Mouse (Mus musculus): ENCODE measurements around the gene Diexf. TPM values are rescaled to one million over a fixed set of nuclear protein-coding genes. Genes with fewer than 3 reads are reported as not detected.
A peak's percentile ranks its signal among the peaks of the same experiment; 100 is the strongest.

Gene Diexf
- polyA plus RNA-seq, 1 experiment from 2014 or later, result 4.0 TPM

DNA sequence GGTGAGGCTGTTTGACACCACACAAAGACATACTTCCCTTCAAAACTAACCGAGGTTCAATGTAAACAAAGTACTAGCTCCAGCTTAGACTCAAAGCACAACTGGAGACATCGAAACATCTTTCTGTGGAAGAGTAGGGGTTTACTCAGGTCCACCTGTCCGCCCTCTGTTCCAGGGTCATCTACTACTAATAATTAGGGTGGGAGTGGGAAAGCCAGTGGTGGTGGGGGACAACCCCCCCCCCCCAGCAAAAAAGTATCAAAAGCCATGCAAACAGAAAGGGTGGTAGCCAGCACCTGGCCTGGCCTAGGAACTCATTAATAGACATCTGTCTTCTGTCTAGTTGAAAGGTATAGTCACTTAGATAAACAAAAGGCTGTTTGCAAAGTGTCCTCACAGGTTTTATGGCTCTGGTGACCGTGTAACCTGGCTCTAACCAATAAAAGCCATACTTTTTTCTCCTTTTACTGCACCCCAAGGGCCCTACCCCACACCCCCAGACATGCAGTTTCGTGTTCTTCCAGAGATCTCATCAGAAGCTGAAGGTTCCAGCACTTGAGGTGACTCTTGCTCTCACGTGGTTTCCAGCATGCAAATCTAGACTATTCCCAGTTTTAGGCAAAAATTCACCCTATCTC, 1.4 kb upstream of the Diexf start:
- no peak for TF ChIP-seq CTCF (IDR thresholded peaks at IDR 0.05; ENCODE audit: low read depth)

GRCm38 (mm10) chr1:193130839-193131238, 767 bp upstream of the Diexf start:
- no peaks in the 10 kb centered on the region for H3K4me1 ChIP-seq (replicated peaks; ENCODE audit: insufficient read depth, low read length)
- H3K9ac ChIP-seq (ENCODE audit: low read depth, low read length), result no peak overlapping the region
- peak overlapping the region; percentile 59 for H3K4me2 ChIP-seq (ENCODE audit: low read length)
- DNase-seq (ENCODE audit: low spot score) (no peak), ATAC-seq (replicated peaks; ENCODE audit: low FRiP score, low read depth) (no peak)
- H3K36me3 ChIP-seq (ENCODE audit: insufficient read depth, low read length), result no peaks in the 10 kb centered on the region
- no peaks in the 10 kb centered on the region for H3K9me3 ChIP-seq (replicated peaks; ENCODE audit: low read length)
- peak overlapping the region; percentile 81 for H3K4me3 ChIP-seq (replicated peaks; ENCODE audit: low read depth, low read length)
- TF ChIP-seq CTCF (IDR thresholded peaks at IDR 0.05; ENCODE audit: low read depth), result no peak
- WGBS, result 59% methylated on average over 8 of the region's 8 CpGs
- no peak overlapping the region for H3K27ac ChIP-seq
- no peaks in the 10 kb centered on the region for H3K27me3 ChIP-seq (ENCODE audit: insufficient read depth, low read length)

More for the DNA sequence above, 1.4 kb upstream of the Diexf start:
- H3K9me3 ChIP-seq (replicated peaks; ENCODE audit: low read length), result no peaks in the 10 kb centered on the region
- no peaks in the 10 kb centered on the region for H3K27me3 ChIP-seq (ENCODE audit: insufficient read depth, low read length)
- H3K4me1 ChIP-seq (replicated peaks; ENCODE audit: insufficient read depth, low read length), result no peaks in the 10 kb centered on the region
- H3K36me3 ChIP-seq (ENCODE audit: insufficient read depth, low read length), result no peaks in the 10 kb centered on the region
- no peak overlapping the region for H3K27ac ChIP-seq
- no peak overlapping the region for H3K4me2 ChIP-seq (ENCODE audit: low read length)
- no peak overlapping the region for H3K4me3 ChIP-seq (replicated peaks; ENCODE audit: low read depth, low read length)
- H3K9ac ChIP-seq (ENCODE audit: low read depth, low read length), result no peak overlapping the region
- WGBS, result 36% methylated on average over 6 of the region's 6 CpGs
- DNase-seq (ENCODE audit: low spot score), result no peak
- ATAC-seq (replicated peaks; ENCODE audit: low FRiP score, low read depth), result no peak

DNA sequence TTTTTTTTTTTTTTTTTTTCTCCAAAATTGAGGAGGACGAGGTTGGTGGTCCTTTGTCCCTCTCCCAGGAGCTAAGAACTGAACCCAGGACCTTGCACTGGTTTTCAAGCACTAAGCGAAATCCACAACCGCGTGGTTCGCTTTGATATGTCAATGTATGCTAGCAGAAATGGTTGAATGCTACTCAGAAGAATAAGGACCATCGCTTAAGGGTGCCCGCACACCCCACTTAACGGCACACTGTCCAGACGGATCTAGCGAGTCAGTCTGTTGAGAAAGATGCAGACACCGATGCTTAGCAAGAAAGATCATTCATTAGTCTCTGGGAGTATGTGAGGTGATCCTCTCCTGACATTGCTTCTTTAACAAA, 369 bp upstream of the Diexf start:
- H3K9ac ChIP-seq (ENCODE audit: low read depth, low read length), result 0 out of 2 replicates have a peak overlapping the region, but pooled peaks have one; percentile 25
- H3K27me3 ChIP-seq (ENCODE audit: insufficient read depth, low read length), result no peaks in the 10 kb centered on the region
- H3K4me1 ChIP-seq (replicated peaks; ENCODE audit: insufficient read depth, low read length), result no peaks in the 10 kb centered on the region
- ATAC-seq (replicated peaks; ENCODE audit: low FRiP score, low read depth) (peak; percentile 18; the same call in 1 of the 2 replicates), DNase-seq (ENCODE audit: low spot score) (no peak)
- H3K36me3 ChIP-seq (ENCODE audit: insufficient read depth, low read length), result no peaks in the 10 kb centered on the region
- no peak overlapping the region for H3K27ac ChIP-seq
- no peaks in the 10 kb centered on the region for H3K9me3 ChIP-seq (replicated peaks; ENCODE audit: low read length)
- peak overlapping the region; percentile 81 for H3K4me3 ChIP-seq (replicated peaks; ENCODE audit: low read depth, low read length)
- TF ChIP-seq CTCF (IDR thresholded peaks at IDR 0.05; ENCODE audit: low read depth), result no peak
- H3K4me2 ChIP-seq (ENCODE audit: low read length), result peak overlapping the region; percentile 59
- 31% methylated on average over 11 of the region's 11 CpGs for WGBS

- no peak overlapping the region for H3K27ac ChIP-seq
- WGBS, result 23% methylated on average over 5 of the region's 5 CpGs
Observed at GRCm38 (mm10) chr1:193129321-193129720, 751 bp downstream of the Diexf start.

GRCm38 (mm10) chr1:193128055-193128454, 2.0 kb downstream of the Diexf start:
- 92% methylated on average over 6 of the region's 6 CpGs for WGBS
- TF ChIP-seq CTCF (IDR thresholded peaks at IDR 0.05; ENCODE audit: low read depth), result no peak
- H3K4me2 ChIP-seq (ENCODE audit: low read length), result no peak overlapping the region

More at GRCm38 (mm10) chr1:193129321-193129720, 751 bp downstream of the Diexf start:
- ATAC-seq (replicated peaks; ENCODE audit: low FRiP score, low read depth) (no peak), DNase-seq (ENCODE audit: low spot score) (no peak)
- Histone ChIP-seq H3K4me3 (replicated peaks; ENCODE audit: low read depth, low read length) (peak overlapping the region; percentile 81), H3K4me2 (ENCODE audit: low read length) (peak overlapping the region; percentile 80), H3K9ac (ENCODE audit: low read depth, low read length) (peak overlapping the region; percentile 80; the same call in 1 of the 2 replicates), H3K27me3 (ENCODE audit: insufficient read depth, low read length) (no peaks in the 10 kb centered on the region), H3K36me3 (ENCODE audit: insufficient read depth, low read length) (no peaks in the 10 kb centered on the region), H3K9me3 (replicated peaks; ENCODE audit: low read length) (no peaks in the 10 kb centered on the region), H3K4me1 (replicated peaks; ENCODE audit: insufficient read depth, low read length) (no peaks in the 10 kb centered on the region)
- no peak for TF ChIP-seq CTCF (IDR thresholded peaks at IDR 0.05; ENCODE audit: low read depth)

GRCm38 (mm10) chr1:193125835-193126234, 4.2 kb downstream of the Diexf start:
- ATAC-seq (replicated peaks; ENCODE audit: low FRiP score, low read depth) (no peak), DNase-seq (ENCODE audit: low spot score) (peak; percentile 39)
- Histone ChIP-seq H3K9me3 (replicated peaks; ENCODE audit: low read length) (no peaks in the 10 kb centered on the region), H3K9ac (ENCODE audit: low read depth, low read length) (no peak overlapping the region), H3K36me3 (ENCODE audit: insufficient read depth, low read length) (peaks cover 28% of the 10 kb centered on the region), H3K4me1 (replicated peaks; ENCODE audit: insufficient read depth, low read length) (no peaks in the 10 kb centered on the region), H3K4me3 (replicated peaks; ENCODE audit: low read depth, low read length) (no peak overlapping the region), H3K27me3 (ENCODE audit: insufficient read depth, low read length) (no peaks in the 10 kb centered on the region), H3K27ac (no peak overlapping the region), H3K4me2 (ENCODE audit: low read length) (no peak overlapping the region)
- 83% methylated on average over 4 of the region's 4 CpGs for WGBS
- peak; percentile 34; the same call in 1 of the 2 replicates for TF ChIP-seq CTCF (IDR thresholded peaks at IDR 0.05; ENCODE audit: low read depth)

More at GRCm38 (mm10) chr1:193128055-193128454, 2.0 kb downstream of the Diexf start:
- Histone ChIP-seq H3K36me3 (ENCODE audit: insufficient read depth, low read length) (peaks cover 7% of the 10 kb centered on the region; the same call in 1 of the 2 replicates), H3K4me3 (replicated peaks; ENCODE audit: low read depth, low read length) (no peak overlapping the region), H3K9ac (ENCODE audit: low read depth, low read length) (no peak overlapping the region), H3K9me3 (replicated peaks; ENCODE audit: low read length) (no peaks in the 10 kb centered on the region), H3K27me3 (ENCODE audit: insufficient read depth, low read length) (no peaks in the 10 kb centered on the region), H3K27ac (no peak overlapping the region), H3K4me1 (replicated peaks; ENCODE audit: insufficient read depth, low read length) (no peaks in the 10 kb centered on the region)
- ATAC-seq (replicated peaks; ENCODE audit: low FRiP score, low read depth) (no peak), DNase-seq (ENCODE audit: low spot score) (no peak)
